Mouse (Mus musculus): ENCODE results near the gene Mrnip.

DNA sequence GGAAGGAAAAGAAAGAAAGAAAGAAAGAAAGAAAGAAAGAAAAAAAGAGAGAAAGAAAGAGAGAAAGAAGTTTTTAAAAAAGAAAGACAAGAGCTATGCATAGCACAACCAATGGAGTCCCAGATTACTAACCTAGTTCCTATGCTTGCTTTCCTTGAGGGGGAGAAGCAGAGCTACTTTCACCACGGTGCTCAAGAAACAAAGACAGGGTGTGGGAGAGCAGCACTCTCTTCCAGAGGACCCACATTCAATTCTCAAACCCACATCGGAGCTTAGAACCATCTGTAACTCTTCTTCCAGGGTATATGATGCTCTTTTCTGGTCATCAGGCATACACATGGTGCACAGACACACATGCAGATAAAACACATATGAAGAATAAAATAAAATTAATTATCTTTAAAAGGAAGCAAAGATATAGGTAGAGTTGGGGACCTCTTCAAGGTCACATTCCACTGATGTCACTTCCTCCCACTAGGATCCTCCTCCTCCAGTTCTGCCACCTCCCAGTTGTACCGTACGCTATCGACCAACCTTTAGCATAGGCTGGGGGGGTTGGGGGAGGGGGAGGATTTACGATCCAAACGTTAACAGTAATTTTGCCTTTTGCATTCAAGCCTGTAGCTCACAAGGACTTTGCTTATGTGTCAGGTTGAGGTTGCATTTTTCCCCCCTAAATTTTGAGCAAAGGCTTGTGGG, 74.4 kb downstream of the Mrnip start:
- TF ChIP-seq CTCF (conservative IDR thresholded peaks at IDR 0.05; ENCODE audit: insufficient read depth, insufficient read length, low read depth, low read length) (no peak), POLR2A (IDR thresholded peaks at IDR 0.05; ENCODE audit: low read depth, low read length) (no peak)
